Mouse (Mus musculus) hindbrain, postnatal 0 days (tissue): Measurements from ENCODE around the gene Cep63. TPM values are rescaled to one million over a fixed set of nuclear protein-coding genes. Genes with fewer than 3 reads are reported as not detected.
A peak's percentile ranks its signal among the peaks of the same experiment; 100 is the strongest.

Experiments used
- ATAC-seq: fragments of 200-750 bp; cut with Nextera tagmentation; 2 replicates; pipeline ENCODE4 v1.8.0; 2017; ENCODE audit warnings: mild to moderate bottlenecking, moderate TSS enrichment, moderate library complexity
- DNase-seq: peaks from one replicate; pipeline ENCODE4 v3.0.0-alpha.2; 2015; ENCODE audit warnings: low spot score
- H3K27ac ChIP-seq: fragments of 300-500 bp; sonication (generic); 2 replicates; pipeline ENCODE4 v1.5.1; 2014; ENCODE audit warnings: mild to moderate bottlenecking
- H3K27me3 ChIP-seq: fragments of 300-500 bp; sonication (generic); 2 replicates; pipeline ENCODE4 v1.6.1; 2014; ENCODE audit warnings: low read length, mixed read lengths; ENCODE audit not compliant: insufficient read depth
- H3K36me3 ChIP-seq: fragments of 300-500 bp; sonication (generic); 2 replicates; pipeline ENCODE4 v1.6.1; 2014; ENCODE audit warnings: low read length, mixed read lengths; ENCODE audit not compliant: insufficient read depth
- H3K4me1 ChIP-seq: fragments of 300-500 bp; sonication (generic); 2 replicates; pipeline ENCODE4 v1.6.1; 2014; ENCODE audit warnings: antibody characterized with exemption, low read length, mixed read lengths; ENCODE audit not compliant: insufficient read depth
- H3K4me2 ChIP-seq: fragments of 300-500 bp; sonication (generic); 2 replicates; pipeline ENCODE4 v1.6.1; 2014; ENCODE audit warnings: low read depth, mild to moderate bottlenecking, low read length, moderate library complexity, mixed read lengths
- H3K4me3 ChIP-seq: fragments of 300-500 bp; sonication (generic); 2 replicates; pipeline ENCODE4 v1.5.1; 2014; ENCODE audit warnings: low read length
- H3K9ac ChIP-seq: fragments of 300-500 bp; sonication (generic); replicated peaks from 2 replicates; pipeline ENCODE4 v1.6.1; 2014; ENCODE audit warnings: mild to moderate bottlenecking, low read length, moderate library complexity, mixed read lengths
- H3K9me3 ChIP-seq: fragments of 300-500 bp; sonication (generic); 2 replicates; pipeline ENCODE4 v1.6.1; 2016; ENCODE audit warnings: low read length, mixed read lengths
- CTCF ChIP-seq: IDR thresholded peaks from 2 replicates; pipeline ENCODE4 v1.5.1; 2016; ENCODE audit warnings: antibody characterized with exemption, control low read depth, low read depth
- WGBS: fragments of 180-500 bp; shearing (Covaris S2); extraction: QIAGEN DNeasy Blood & Tissue Kit; methylation state at CpG from one replicate; pipeline ENCODE4 v1.1.7; 2014; 5-methylcytosine and 5-hydroxymethylcytosine counted together
- polyA plus RNA-seq: library from polyadenylated mRNA; unstranded; fragments of >200 nt; fragmentation: Nextera tagmentation; extraction: Ambion mirVana; gene quantifications from 2 replicates; pipeline ENCODE4 v1.2.1, GENCODE M21; 2015
- total RNA-seq: library from RNA; depleted of rRNA; stranded (reverse); fragments of >200 nt; gene quantifications from 2 replicates; pipeline ENCODE4 v1.2.3, GENCODE M21; 2014; rRNA removed

Gene Cep63
- 6.0 and 15.3 TPM in 2 replicates for total RNA-seq
- polyA plus RNA-seq, result 33.7 and 37.7 TPM in 2 replicates

GRCm38 (mm10) chr9:102625983-102626838 lies at the start of gene Cep63, which contains the start of gene Anapc13:
Gene Cep63, minus strand, starts transcription at chr9:102626534.
Gene Anapc13, plus strand, starts transcription at chr9:102626296.
- Histone ChIP-seq H3K27ac (peak within 1 kb of the TSS; percentile 99), H3K9me3 (no peaks in the 10 kb centered on the region), H3K27me3 (no peaks in the 10 kb centered on the region), H3K4me3 (peak within 1 kb of the TSS; percentile 87), H3K4me1 (0 out of 2 replicates have a peak, but pooled peaks cover 10% of the 10 kb centered on the region), H3K9ac (peak within 1 kb of the TSS; percentile 97), H3K36me3 (0 out of 2 replicates have a peak, but pooled peaks cover 5% of the 10 kb centered on the region), H3K4me2 (peak within 1 kb of the TSS; percentile 94)
- peak; percentile 99 for DNase-seq
- peak; percentile 97 for ATAC-seq
- no peak; the same call in 1 of the 2 replicates for TF ChIP-seq CTCF
- WGBS, result under 1% methylated on average over 78 of the region's 84 CpGs

GRCm38 (mm10) chr9:102675922-102676321 lies 49.6 kb upstream of the Cep63 start:
- Histone ChIP-seq H3K27me3 (no peaks in the 10 kb centered on the region), H3K4me2 (no peak overlapping the region), H3K36me3 (no peaks in the 10 kb centered on the region), H3K4me1 (no peaks in the 10 kb centered on the region), H3K27ac (no peak overlapping the region), H3K9ac (no peak overlapping the region), H3K4me3 (no peak overlapping the region), H3K9me3 (no peaks in the 10 kb centered on the region)
- ATAC-seq (no peak), DNase-seq (no peak)
- no peak for TF ChIP-seq CTCF
- 75% methylated on average over 5 of the region's 5 CpGs for WGBS

GRCm38 (mm10) chr9:102673381-102673780 lies 47.0 kb upstream of the Cep63 start:
- no peak overlapping the region for H3K4me2 ChIP-seq
- H3K9me3 ChIP-seq, result no peaks in the 10 kb centered on the region
- no peak overlapping the region for H3K4me3 ChIP-seq
- no peaks in the 10 kb centered on the region for H3K4me1 ChIP-seq
- WGBS, result 61% methylated on average over 7 of the region's 7 CpGs
- no peaks in the 10 kb centered on the region for H3K27me3 ChIP-seq
- H3K27ac ChIP-seq, result no peak overlapping the region
- TF ChIP-seq CTCF, result no peak
- no peak for ATAC-seq
- DNase-seq, result no peak
- H3K9ac ChIP-seq, result no peak overlapping the region
- no peaks in the 10 kb centered on the region for H3K36me3 ChIP-seq

DNA sequence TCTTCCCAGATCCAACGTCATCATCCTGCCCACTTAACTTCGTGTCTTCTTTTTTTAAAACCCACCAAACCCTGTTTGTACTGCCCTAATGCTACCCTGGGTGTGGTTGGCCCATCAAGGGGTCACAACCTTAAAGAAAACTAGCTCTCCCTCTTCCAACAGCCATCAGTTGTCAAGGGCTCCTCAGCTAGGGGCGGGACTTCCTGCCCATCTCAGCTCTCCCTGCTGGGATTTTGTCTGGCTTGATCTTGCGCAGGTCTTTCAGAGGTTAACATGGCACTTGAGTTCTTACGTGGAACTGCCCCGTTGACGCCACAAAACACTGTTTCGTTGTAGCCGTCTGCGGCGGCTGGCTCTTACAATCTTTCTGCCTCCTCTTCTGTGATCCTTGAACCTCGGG lies 42.6 kb upstream of the Cep63 start:
- no peaks in the 10 kb centered on the region for H3K36me3 ChIP-seq
- H3K4me3 ChIP-seq, result no peak overlapping the region
- no peak overlapping the region for H3K27ac ChIP-seq
- H3K9ac ChIP-seq, result no peak overlapping the region
- H3K27me3 ChIP-seq, result no peaks in the 10 kb centered on the region
- no peak overlapping the region for H3K4me2 ChIP-seq
- no peaks in the 10 kb centered on the region for H3K9me3 ChIP-seq
- WGBS, result 91% methylated on average over 12 of the region's 12 CpGs
- TF ChIP-seq CTCF, result no peak
- ATAC-seq (no peak), DNase-seq (no peak)
- no peaks in the 10 kb centered on the region for H3K4me1 ChIP-seq

- Histone ChIP-seq H3K9ac (no peak overlapping the region), H3K27ac (no peak overlapping the region), H3K36me3 (no peaks in the 10 kb centered on the region), H3K9me3 (no peaks in the 10 kb centered on the region), H3K4me1 (no peaks in the 10 kb centered on the region), H3K27me3 (no peaks in the 10 kb centered on the region), H3K4me2 (no peak overlapping the region), H3K4me3 (no peak overlapping the region)
- ATAC-seq (no peak), DNase-seq (no peak)
- TF ChIP-seq CTCF, result no peak
- WGBS, result 38% methylated on average over 6 of the region's 6 CpGs
Measured at GRCm38 (mm10) chr9:102668115-102668514, 41.8 kb upstream of the Cep63 start.

- 80% methylated on average over 8 of the region's 8 CpGs for WGBS
- TF ChIP-seq CTCF, result no peak
Measured at GRCm38 (mm10) chr9:102656355-102657095, 30.2 kb upstream of the Cep63 start.

More at GRCm38 (mm10) chr9:102656355-102657095, 30.2 kb upstream of the Cep63 start:
- Histone ChIP-seq H3K27ac (no peak overlapping the region), H3K4me1 (peaks cover 1% of the 10 kb centered on the region; the same call in 1 of the 2 replicates), H3K4me3 (no peak overlapping the region), H3K9ac (no peak overlapping the region), H3K27me3 (no peaks in the 10 kb centered on the region), H3K36me3 (no peaks in the 10 kb centered on the region), H3K4me2 (no peak overlapping the region), H3K9me3 (no peaks in the 10 kb centered on the region)
- DNase-seq (no peak), ATAC-seq (no peak)
